Mouse (Mus musculus) neural tube, embryonic 10.5 days (tissue): ENCODE measurements around the gene Rp2.
A peak's percentile ranks its signal among the peaks of the same experiment; 100 is the strongest.
"Not testable (repeated sequence)": the region's sequence is repeated elsewhere in the genome, so short reads cannot be mapped to it uniquely, and the experiment has no call there.

Experiments used
- DNase-seq: peaks from one replicate; pipeline ENCODE4 v3.0.0-alpha.2; 2017; ENCODE audit warnings: low spot score; ENCODE audit errors: extremely low spot score

Rp2 gene

DNA sequence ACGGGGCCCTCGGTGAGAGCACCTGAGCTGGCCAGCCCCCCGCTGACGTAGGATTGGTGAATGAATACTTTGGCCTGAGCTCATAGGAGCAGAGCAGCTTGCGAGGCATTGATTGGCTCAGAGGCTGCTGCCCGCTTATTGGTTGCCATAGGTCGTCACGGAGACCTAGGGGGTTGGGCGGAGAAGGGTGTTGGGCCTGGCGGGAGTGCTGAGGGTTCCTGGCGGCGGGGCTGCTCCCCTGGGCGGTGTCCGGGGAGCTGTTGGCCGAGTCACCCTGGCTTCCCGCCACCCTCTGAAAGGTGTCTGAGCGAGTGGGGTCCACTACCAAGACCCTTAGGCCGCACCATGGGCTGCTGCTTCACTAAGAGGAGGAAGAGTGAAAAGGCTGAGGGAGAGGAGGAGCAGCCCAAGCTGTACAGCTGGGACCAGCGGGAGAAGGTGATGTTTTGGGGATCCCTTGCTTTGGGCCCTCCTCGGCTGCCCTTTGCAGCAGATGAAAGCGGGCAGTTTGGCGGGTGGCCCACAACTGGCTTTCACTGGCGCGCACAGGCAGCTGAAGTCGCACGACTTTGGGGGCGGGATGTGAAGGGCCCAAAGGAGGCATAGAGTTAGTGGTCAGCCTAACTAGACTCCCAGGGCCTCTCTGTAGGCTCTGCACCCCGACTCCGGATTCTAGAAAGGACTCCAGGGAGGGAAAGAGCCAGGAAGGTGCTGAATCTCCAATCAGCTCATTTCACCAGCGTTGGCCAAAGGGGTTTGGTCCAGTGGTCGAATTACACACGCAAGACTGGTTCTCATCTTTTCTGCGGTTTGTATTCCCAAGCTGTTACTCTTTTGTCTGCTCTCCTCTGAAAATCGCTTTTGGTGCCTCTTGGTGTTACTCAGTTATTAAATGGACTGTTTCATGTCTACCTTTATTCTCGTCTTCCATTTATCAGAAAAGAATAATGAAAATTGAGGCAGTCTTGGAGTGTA is at the start of gene Rp2:
Gene Rp2 (plus strand): TSS at position 91 of the 975 bp plus-strand sequence.
- peak; percentile 64 for DNase-seq

- no peak for DNase-seq
These were observed 31.5 kb upstream of the Rp2 start for GRCm38 (mm10) chrX:20332756-20333155.

- peak; percentile 17 for DNase-seq
These were observed 28.6 kb upstream of the Rp2 start for GRCm38 (mm10) chrX:20335722-20336121.

GRCm38 (mm10) chrX:20344980-20345379 is 19.3 kb upstream of the Rp2 start:
- no peak for DNase-seq

DNA sequence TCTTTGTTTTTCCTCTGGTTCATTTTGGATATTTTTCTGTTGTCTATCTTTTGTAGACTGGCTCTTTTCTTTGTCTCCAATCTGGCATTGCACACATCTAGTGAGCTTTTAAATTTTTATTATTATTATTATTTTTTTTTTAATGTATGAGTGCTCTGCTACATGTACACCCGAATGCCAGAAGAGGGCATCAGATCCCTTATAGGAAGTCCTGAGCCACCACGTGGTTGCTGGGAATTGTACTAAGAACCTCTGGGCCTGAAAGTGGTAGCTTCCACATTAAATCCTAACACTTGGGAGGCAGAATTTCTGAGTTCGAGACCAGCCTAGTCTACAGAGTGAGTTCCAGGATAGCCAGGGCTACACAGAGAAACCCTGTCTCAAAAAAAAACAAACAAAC is 17.9 kb upstream of the Rp2 start:
- DNase-seq = no peak

- DNase-seq = not testable (repeated sequence)
These were observed 14.0 kb upstream of the Rp2 start for GRCm38 (mm10) chrX:20350241-20350640.

GRCm38 (mm10) chrX:20355283-20355682 is 9.0 kb upstream of the Rp2 start:
- no peak for DNase-seq

- no peak for DNase-seq
These were observed 8.0 kb upstream of the Rp2 start for GRCm38 (mm10) chrX:20356309-20356708.

GRCm38 (mm10) chrX:20366036-20366435 is 1.8 kb downstream of the Rp2 start:
- DNase-seq = no peak

GRCm38 (mm10) chrX:20379347-20380014 is 15.2 kb downstream of the Rp2 start:
- no peak for DNase-seq

GRCm38 (mm10) chrX:20382260-20382659 is 18.0 kb downstream of the Rp2 start:
- no peak for DNase-seq

DNA sequence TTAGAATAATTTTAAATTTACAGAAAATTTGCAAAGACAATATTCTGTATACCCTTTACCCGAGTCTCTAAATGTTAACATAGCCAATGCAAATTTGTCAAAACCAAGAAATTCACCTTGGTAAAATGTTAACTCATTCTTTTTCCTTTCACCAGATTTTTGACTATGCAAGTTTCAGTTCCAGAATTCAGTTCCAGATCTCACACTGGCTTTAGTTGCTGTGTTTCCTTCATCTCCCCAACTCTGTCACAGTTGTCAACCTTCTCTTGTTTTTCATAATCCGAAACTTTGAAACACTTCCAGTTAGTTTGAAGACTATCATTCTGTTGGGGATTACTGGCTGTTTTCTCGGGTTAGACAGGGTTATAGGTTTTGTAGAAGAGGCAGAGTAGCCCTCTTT is 22.7 kb downstream of the Rp2 start:
- no peak for DNase-seq

DNA sequence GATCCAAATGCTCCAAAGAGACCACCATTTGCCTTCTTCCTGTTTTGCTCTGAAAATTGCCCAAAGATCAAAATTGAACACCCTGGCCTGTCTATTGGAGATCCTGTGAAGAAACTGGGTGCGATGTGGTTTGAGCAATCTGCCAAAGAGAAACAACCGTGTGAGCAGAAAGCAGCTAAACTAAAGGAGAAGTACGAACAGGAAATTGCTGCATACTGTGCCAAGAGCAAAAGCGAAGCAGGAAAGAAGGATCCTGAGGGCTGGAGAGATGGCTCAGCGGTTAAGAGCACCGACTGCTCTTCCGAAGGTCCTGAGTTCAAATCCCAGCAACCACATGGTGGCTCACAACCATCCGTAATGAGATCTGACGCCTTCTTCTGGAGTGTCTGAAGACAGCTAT is 27.7 kb downstream of the Rp2 start:
- not testable (repeated sequence) for DNase-seq

- DNase-seq = no peak
These were observed 28.7 kb downstream of the Rp2 start for GRCm38 (mm10) chrX:20392942-20393341.

GRCm38 (mm10) chrX:20404068-20404467 is 39.8 kb downstream of the Rp2 start:
- DNase-seq = no peak

DNA sequence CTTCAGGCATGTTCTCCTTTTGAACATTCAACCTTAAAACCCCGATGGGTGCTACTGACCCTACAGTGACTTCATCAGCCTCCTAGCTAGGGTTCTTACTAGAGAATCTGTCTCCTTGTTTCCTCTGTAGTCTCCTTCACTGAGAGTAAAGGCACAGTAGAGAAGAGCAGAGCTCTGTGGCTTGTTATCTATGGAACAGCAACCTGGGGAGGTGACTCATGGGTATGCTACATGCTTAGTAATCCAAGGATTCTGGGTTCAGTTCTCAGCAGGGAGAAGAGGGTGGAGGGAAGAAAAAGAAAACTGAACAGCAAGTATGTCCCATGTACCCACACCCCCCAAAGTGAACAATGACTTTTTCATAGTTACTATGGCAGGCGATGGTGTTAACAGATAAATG is 42.6 kb downstream of the Rp2 start:
- no peak for DNase-seq

GRCm38 (mm10) chrX:20407676-20408075 is 43.4 kb downstream of the Rp2 start:
- DNase-seq = no peak

DNA sequence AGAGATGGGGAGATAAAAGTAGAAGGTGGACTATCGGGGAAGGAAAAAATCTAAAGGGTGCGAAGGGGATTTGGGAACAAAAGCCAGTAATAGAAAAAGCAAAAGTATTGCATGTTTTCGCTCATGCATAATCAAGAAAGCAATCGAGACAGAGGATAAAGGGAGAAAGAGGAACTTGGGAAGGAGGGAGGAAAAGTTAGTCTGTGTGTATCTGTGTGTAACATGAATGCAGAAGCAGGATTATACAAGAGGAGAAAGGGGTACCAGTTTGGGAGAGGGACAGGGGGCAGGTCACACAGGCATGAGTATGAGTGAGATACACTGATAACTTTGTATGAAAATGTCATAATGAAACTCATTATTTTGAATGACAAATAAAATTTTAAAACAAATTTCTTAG is 47.1 kb downstream of the Rp2 start:
- DNase-seq = no peak

- DNase-seq = no peak
These were observed 47.9 kb downstream of the Rp2 start for GRCm38 (mm10) chrX:20412221-20412620.

- no peak for DNase-seq
These were observed 50.8 kb downstream of the Rp2 start for GRCm38 (mm10) chrX:20414885-20415622.

- DNase-seq = no peak
These were observed 54.2 kb downstream of the Rp2 start for GRCm38 (mm10) chrX:20418461-20418860.

DNA sequence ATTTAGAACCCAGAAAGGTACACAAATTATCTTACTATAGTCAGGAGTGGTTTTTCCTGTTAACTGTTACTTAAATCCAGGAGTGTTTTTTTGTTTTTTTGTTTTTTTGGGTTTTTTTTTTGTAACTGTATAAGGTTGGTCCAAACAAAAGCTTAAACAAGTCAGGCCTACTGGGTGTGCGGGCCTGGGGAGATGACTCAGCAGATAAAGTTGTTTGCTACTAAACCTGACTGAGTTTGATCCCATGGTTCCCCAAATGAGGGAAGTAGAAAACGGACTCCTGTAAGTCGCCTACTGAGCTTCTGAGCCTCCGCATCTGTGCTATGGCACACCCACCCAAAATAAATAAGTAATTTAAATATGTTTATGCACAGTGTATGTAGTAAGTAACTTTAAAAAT is 55.3 kb downstream of the Rp2 start:
- DNase-seq = no peak
